Mouse (Mus musculus): ENCODE results near the gene Aoc2.

DNA sequence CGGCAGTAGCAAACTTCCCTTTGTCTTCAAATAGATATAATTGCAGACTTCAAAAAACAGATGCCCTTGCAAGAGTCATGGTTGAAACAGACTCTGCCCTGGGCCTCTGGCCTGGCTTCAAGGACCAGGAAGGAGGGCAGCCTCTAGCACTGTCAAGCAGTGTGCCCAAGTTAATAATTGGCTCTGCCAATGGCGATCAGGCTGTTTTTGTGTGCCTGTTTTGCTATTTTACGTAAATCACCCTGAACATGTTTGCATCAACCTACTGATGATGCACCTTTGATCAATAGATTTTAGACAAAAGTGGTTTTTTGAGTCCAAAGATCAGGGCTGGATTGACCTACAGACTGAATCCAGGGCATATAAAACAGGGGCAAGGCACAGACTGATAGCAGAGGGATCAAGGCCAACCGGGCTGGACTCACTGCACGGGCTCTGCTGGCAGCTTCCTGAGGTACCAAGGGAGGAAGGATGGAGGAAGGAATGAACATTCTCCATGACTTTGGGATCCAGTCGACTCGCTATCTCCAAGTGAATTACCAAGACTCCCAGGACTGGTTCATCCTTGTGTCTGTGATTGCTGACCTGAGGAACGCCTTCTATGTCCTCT is 42.6 kb downstream of the Aoc2 start, which contains the start of gene G6pc:
- TF ChIP-seq POLR2A (IDR thresholded peaks at IDR 0.05; ENCODE audit: low read depth, low read length) (no peak), CTCF (IDR thresholded peaks at IDR 0.05; ENCODE audit: extremely low read depth, insufficient read depth, insufficient read length, insufficient replicate concordance) (no peak)

Measured in spleen, adult 2 months (tissue).